In genomic region chr1:92875360-92876111, GRCm38 (mm10) we compare ENCODE assay signal across 14 mouse cellular contexts. TPM values are rescaled to one million over a fixed set of nuclear protein-coding genes. Genes with fewer than 3 reads are reported as not detected.
"Had no signal": no experiment of that assay in that cellular context is flagged by ENCODE, and none has a peak within 500 bp of the region (broad histone marks: within the 10 kb centered on the region; RNA-seq: fewer than 3 reads in every experiment).

No protein-coding gene starts in this region.

- H3K27me3 ChIP-seq: liver, embryonic 13.5 days; lung, embryonic 15.5 days; midbrain, embryonic 12.5 days; stomach, embryonic 15.5 days had no signal

- H3K27ac ChIP-seq: limb, embryonic 12.5 days; liver, embryonic 13.5 days; lung, embryonic 15.5 days; midbrain, embryonic 12.5 days; stomach, embryonic 15.5 days had no signal

- DNase-seq: kidney, adult 8-10 months; kidney, postnatal 25 days; liver; liver, embryonic 13.5 days; liver, postnatal 0 days; lung, postnatal 14 days; thymus, postnatal 36 days had no signal

- H3K9ac ChIP-seq: limb, embryonic 12.5 days; liver, embryonic 13.5 days; liver, postnatal 0 days; lung, embryonic 15.5 days; midbrain, embryonic 12.5 days; stomach, embryonic 15.5 days had no signal

- H3K36me3 ChIP-seq: limb, embryonic 12.5 days; liver, embryonic 13.5 days; lung, embryonic 15.5 days; midbrain, embryonic 12.5 days; stomach, embryonic 15.5 days had no signal

- ATAC-seq: inflammation-experienced regulatory T-cells, adult 6 months; intestine, postnatal 0 days; liver, postnatal 0 days; midbrain, embryonic 16.5 days had no signal

- H3K4me3 ChIP-seq: limb, embryonic 12.5 days; liver, embryonic 13.5 days; lung, embryonic 15.5 days; midbrain, embryonic 12.5 days; stomach, embryonic 15.5 days had no signal

- H3K4me2 ChIP-seq: limb, embryonic 12.5 days; liver, embryonic 13.5 days; lung, embryonic 15.5 days; midbrain, embryonic 12.5 days; stomach, embryonic 15.5 days had no signal

- H3K4me1 ChIP-seq: limb, embryonic 12.5 days; liver, embryonic 13.5 days; lung, embryonic 15.5 days; midbrain, embryonic 12.5 days; stomach, embryonic 15.5 days had no signal

- H3K9me3 ChIP-seq: limb, embryonic 12.5 days; liver, embryonic 13.5 days; lung, embryonic 15.5 days; midbrain, embryonic 12.5 days; stomach, embryonic 15.5 days had no signal

RNA-seq across cellular contexts. Expression of gene Ankmy1, which starts 27.2 kb away (rescaled TPM):
- polyA plus RNA-seq: intestine, postnatal 0 days; liver, embryonic 13.5 days had no signal
